Mouse (Mus musculus) 3T3-L1 (cell line): ENCODE measurements around the gene Mrps12.

Source experiments
- DNase-seq: peaks from one replicate; pipeline ENCODE4 v3.0.0-alpha.2; 2015; ENCODE audit warnings: low read depth, low spot score

Gene Mrps12

DNA sequence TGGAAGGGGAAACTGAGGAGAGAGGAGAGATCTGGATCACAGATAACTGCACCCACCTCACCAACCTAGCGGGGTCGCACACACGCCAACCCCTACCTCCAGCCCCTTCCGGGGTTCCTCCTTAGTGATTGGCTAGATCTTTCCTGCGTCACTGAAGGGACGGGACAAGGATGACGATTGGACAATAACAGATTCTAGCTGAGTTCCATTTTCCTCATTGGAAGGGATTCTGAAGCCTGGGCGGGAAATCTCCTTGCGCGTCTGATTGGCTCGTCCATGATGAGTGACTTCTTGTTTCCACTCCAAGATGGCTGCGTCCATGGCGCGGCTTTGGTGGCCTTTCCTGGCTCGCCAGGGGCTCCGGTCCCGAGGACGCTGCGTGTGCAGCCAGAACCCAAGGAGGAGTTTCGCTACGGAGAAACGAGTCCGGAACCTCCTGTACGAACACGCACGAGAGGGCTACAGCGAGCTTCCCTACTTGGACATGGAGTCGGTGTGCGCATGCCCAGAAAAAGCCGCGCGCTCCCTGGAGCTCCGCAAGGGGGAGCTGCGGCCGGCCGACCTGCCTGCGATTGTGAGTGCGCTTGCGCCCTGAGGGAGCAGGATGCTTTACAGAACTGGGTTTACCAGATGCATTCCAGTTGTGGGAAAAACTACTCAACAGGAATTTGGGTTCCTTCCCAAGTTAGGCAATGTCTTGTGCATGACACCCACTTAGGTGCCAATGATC, at the start of gene Mrps12, which contains the start of gene Sars2:
Gene Mrps12 (minus strand): TSS at position 112 of the 730 bp plus-strand sequence.
Gene Sars2 (plus strand): TSS at position 284 of the 730 bp plus-strand sequence.
- DNase-seq = peak; percentile 98

DNA sequence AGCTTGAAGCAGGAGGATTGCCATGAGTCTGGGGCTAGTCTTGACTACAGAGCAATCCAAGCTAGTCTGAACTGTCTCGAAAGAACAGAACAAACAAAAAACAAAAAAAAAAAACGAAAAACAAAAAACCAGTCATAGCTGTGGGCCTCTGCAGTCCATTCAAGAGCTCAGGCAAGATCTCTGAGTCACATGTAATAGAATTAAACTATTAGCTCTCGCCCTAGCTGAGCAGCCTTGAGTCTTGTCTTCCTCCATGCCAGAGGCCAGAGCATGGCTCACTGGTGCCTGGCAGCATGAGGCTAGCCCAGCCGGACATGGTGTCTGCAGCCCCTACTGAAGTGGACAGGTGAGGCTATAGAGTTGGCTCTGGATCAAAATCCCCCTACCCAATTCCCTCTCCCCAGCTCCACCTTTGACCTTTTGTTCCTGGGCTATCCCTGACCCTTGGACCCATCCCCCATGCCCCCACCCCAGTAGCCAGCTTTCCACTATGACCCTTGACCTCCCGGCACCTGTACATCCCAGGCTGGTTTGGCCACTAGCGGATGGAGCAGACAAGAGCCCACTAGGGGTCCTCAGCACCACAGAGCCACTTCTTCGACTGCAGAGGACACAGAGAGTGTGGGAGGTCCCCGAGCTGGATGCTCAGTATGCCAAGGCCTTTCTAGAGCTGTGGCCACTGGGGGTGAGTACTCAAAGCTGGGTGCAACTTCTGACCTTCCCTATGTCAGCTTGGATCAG, 48.6 kb upstream of the Mrps12 start:
- no peak for DNase-seq

DNA sequence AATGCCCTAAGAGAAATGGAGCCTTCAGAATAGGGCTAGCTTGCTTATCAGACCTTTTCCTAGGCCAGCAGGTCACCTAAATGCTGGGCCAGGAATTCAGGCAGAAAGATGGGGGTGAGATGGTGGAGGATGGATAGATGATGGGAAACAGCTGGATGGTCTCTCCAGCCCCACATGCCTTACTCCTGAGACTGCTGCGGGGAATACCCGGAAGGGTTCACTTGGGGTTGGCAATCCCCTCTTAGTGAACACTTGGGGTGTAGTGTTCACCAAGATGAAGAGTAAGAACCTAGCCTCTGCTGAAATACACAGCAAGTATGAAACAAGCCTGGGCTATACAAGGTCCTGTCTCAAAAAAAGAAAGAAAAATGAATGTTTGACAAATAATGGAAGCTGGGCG, 47.6 kb upstream of the Mrps12 start:
- DNase-seq = no peak

DNA sequence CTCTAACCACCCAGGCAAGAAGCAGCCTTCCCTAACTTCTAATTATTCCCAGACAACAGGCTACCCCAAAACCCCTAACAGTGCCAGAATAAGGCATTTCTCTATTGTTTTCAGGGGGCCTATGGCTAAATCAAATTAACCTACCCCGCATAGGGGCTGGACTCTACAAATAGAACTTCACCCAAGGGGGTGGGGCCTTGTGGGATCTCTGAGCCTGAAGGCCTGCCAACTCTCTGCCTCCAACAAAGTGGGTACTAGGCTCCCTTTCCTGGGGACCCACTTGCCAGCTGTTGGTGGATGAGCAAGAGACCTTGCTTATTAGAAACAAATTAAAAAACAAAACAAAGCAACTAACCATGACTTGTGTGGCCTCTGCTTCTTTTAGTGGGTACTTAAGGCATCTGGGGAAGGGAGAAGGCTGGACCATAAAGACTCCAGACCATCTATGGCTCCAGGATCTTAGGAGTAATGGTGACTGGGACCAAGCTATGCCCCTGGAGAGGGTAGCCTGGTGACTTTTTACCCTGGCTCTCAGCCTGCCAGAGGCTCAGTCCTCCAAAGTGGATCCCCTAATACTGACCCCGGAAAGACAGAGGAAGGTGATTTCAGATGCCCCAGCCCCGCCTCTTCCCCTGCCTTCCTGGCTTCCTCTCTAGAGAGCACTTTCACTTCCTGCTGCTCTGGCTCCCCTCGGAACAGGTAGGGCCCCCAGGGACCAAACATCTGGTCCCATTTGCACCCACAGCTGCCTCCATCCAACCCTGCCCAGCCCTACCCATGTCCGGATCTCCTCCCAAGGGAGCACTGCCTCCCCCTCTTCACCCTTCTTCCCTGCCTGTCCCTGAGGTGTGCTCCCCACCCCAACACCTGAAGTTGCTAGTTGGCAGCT, 46.9 kb upstream of the Mrps12 start, which contains the start of gene Rinl:
Gene Rinl (plus strand): TSS at position 663 of the 889 bp plus-strand sequence.
- DNase-seq = no peak

- DNase-seq = no peak
Measured at GRCm38 (mm10) chr7:28787884-28788283, 46.3 kb upstream of the Mrps12 start.

DNA sequence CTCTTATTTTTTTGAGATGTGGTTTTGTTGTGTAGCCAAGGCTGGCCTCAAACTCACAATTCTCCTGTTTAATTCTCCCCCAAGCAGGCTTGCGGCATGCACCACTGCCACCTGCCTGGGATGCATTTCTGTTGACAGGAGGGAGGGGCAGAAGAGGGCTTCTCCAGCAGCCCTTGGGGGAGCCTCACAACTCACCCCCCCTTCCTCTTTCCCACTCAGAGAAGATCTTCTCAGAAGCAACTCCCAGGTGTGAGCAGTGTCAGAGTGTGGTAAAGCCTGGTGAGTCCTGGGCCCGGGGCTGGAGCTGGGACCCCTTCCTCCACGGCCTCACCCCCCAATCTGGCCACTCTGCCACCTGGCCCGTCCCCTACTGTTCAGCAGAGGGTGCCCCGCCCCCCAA, 43.5 kb upstream of the Mrps12 start:
- DNase-seq = no peak

DNA sequence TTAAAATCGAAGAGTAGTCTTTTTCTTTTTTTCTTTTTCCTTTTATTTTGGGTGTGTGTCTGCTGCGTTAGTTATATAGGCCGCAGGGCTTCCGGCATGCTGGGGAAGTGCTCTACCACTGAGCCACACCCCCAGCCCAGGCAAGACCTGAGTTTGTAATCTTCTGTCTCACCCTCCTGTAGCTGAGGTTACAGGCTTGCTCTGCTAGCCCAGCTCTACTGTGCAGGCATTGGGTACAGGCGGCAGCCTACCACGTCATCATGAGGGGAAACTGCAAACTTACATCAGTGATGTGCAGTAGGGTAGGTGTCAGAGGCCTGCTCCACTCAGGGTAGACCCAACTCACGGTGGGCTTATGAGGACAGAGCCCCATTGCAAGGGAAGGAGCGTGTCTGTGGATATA, 39.6 kb upstream of the Mrps12 start:
- DNase-seq = no peak

GRCm38 (mm10) chr7:28780857-28781256, 39.2 kb upstream of the Mrps12 start:
- DNase-seq = no peak

- DNase-seq = peak; percentile 93
Measured at GRCm38 (mm10) chr7:28780067-28780658, 38.5 kb upstream of the Mrps12 start.

DNA sequence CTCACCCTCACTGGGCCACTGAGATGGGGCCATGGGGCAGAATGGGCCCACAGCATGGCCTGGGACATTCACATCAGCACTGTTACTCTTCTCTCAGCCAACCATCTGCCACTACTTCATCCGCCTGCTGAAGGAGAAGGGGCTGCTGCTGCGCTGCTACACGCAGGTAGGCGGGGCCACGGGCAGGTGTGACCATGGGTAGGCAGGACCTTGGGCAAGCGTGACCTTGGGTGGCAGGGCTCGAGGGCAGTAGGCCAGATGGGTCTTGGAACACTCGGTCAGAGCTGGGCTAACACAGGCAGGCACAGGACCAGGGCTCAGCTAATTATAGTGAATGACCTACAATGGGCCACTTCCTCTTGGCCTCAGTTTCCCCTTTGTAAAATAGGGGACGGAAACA, 37.2 kb upstream of the Mrps12 start:
- DNase-seq = no peak

GRCm38 (mm10) chr7:28775129-28775528, 33.5 kb upstream of the Mrps12 start:
- no peak for DNase-seq

- DNase-seq = no peak
Measured at GRCm38 (mm10) chr7:28774164-28774563, 32.5 kb upstream of the Mrps12 start.

DNA sequence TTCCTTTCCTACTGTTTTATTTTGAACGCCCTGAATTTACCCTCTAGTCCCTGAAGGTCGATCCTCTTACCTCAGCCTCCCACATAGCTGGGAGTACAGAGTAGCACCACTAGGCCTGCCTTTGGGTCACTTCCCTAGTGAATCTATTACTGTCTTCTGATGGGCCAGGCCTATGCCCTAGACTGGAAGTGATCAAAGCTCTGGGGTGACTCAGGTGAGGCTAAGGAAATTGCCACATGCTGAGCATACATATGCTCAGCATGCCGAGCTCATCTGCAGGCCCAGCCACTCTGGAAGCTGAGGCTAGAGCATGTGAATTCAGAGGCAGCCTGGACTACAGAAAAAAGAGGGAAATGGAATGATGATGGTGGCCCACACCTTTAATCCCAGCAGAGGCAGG, 31.5 kb upstream of the Mrps12 start:
- no peak for DNase-seq

- DNase-seq = no peak
Measured at GRCm38 (mm10) chr7:28771867-28772266, 30.2 kb upstream of the Mrps12 start.

- DNase-seq = no peak
Measured at GRCm38 (mm10) chr7:28770309-28770708, 28.7 kb upstream of the Mrps12 start.

- DNase-seq = no peak
Measured at GRCm38 (mm10) chr7:28769414-28769958, 27.9 kb upstream of the Mrps12 start.

DNA sequence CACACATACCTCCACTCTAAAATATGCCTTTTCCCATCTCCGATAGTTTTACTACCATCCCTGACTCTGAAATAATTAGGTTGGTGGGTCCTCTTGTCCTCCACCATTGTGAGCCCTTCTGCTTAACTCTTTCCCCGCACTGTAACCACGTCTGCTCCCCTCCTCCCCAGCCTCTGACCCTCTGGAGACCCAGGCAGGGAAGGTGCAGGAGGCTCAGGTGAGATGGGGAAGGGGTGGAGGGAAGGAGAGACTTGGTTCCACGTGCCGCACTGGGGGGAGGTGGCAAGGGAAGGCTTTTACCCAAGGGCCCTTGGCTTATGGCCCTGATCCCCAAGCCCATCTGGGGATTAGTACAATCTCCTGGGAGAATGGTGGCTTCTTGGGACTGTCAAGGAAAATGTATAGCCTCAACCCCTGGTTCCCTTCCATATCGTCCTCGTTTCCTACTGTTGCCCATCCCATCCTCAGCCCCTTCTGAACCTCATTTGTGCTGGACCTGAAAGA, 25.9 kb upstream of the Mrps12 start, which contains the start of gene Nfkbib:
Gene Nfkbib (minus strand): TSS at position 51 of the 504 bp plus-strand sequence.
- no peak for DNase-seq

- peak; percentile 15 for DNase-seq
Measured at GRCm38 (mm10) chr7:28766910-28767309, 25.3 kb upstream of the Mrps12 start.

GRCm38 (mm10) chr7:28766173-28766879, 24.7 kb upstream of the Mrps12 start, which contains the start of gene Sirt2:
TSS of gene Sirt2 (plus strand) at chr7:28766735.
- DNase-seq = peak; percentile 99

DNA sequence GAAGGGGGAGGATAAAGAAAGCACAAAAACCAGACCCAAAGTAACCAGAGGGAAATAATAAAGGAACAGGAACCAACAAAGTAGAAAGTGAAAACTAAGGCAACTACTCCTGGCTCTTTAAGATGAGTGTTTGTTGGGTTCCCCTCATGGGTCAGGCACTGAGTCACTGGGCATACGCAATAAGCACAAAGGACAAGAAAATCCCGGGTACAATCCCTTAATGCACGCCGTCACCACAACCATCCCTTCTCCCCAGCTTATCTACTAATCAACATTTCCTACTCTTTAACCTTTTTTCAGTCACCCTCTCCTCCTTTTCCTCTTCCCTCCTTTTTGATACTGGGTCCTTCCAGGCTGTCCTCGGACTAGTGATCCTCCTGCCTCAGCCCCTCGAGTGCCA, 23.6 kb upstream of the Mrps12 start:
- DNase-seq = peak; percentile 27
